In genomic region chr4:40850582-40850981, GRCm38 (mm10) we compare ENCODE assay signal across 8 mouse cellular contexts. TPM values are rescaled to one million over a fixed set of nuclear protein-coding genes. Genes with fewer than 3 reads are reported as not detected.
DNase-seq lines count a peak whose midpoint lies in the region; ATAC-seq and TF ChIP-seq lines count a peak whose summit lies in the region.

No protein-coding gene starts in this region.

- 84% methylated on average over 5 of the region's 5 CpGs for WGBS in hindbrain, embryonic 13.5 days
- WGBS in hindbrain, embryonic 11.5 days = 86% methylated on average over 5 of the region's 5 CpGs
- WGBS in bone marrow, adult 2 months = 21% methylated on average over 5 of the region's 5 CpGs

- no peaks in the 10 kb centered on the region for H3K36me3 ChIP-seq in hindbrain, embryonic 13.5 days
- no peaks in the 10 kb centered on the region for H3K36me3 ChIP-seq in hindbrain, embryonic 11.5 days (ENCODE audit: control insufficient read depth, insufficient read depth, low read length)

- H3K27ac ChIP-seq in hindbrain, embryonic 13.5 days = no peak overlapping the region
- no peak overlapping the region for H3K27ac ChIP-seq in hindbrain, embryonic 11.5 days (ENCODE audit: low read depth, low read length)
- peak overlapping the region; percentile 83 for H3K27ac ChIP-seq in bone marrow, adult 2 months (ENCODE audit: control insufficient read depth, insufficient read depth, low read depth, low read length, poor library complexity)

- DNase-seq in hindbrain, embryonic 11.5 days (ENCODE audit: low spot score) = no peak
- DNase-seq in heart, postnatal 4 days = peak; percentile 65
- peak; percentile 40 to 54 for DNase-seq in lung, postnatal 4 days
- no peak for DNase-seq in frontal cortex, postnatal 10 days (ENCODE audit: low spot score in 2 of 2)
- DNase-seq in layer of hippocampus, adult 9-10 months (ENCODE audit: low spot score) = no peak

- H3K9me3 ChIP-seq in hindbrain, embryonic 13.5 days = no peaks in the 10 kb centered on the region
- no peaks in the 10 kb centered on the region for H3K9me3 ChIP-seq in hindbrain, embryonic 11.5 days (ENCODE audit: control insufficient read depth, low read length)

- TF ChIP-seq POLR2A in bone marrow, adult 2 months (IDR thresholded peaks at IDR 0.05; ENCODE audit: borderline replicate concordance, control insufficient read depth, low read depth, low read length) = no peak

- no peak overlapping the region for H3K4me3 ChIP-seq in hindbrain, embryonic 13.5 days
- H3K4me3 ChIP-seq in hindbrain, embryonic 11.5 days (ENCODE audit: low read depth, low read length) = no peak overlapping the region
- H3K4me3 ChIP-seq in bone marrow, adult 2 months (replicated peaks; ENCODE audit: control insufficient read depth, low read depth, low read length) = peak overlapping the region; percentile 100

- peaks cover 44% of the 10 kb centered on the region for H3K4me1 ChIP-seq in hindbrain, embryonic 13.5 days (replicated peaks)
- peaks cover 3% of the 10 kb centered on the region; the same call in 1 of the 2 replicates for H3K4me1 ChIP-seq in hindbrain, embryonic 11.5 days (replicated peaks; ENCODE audit: control insufficient read depth, insufficient read depth, low read length)
- peaks cover 15% of the 10 kb centered on the region for H3K4me1 ChIP-seq in bone marrow, adult 2 months (ENCODE audit: control insufficient read depth, insufficient read depth, low read length)

- H3K27me3 ChIP-seq in hindbrain, embryonic 13.5 days = no peaks in the 10 kb centered on the region
- no peaks in the 10 kb centered on the region for H3K27me3 ChIP-seq in hindbrain, embryonic 11.5 days (ENCODE audit: control insufficient read depth, insufficient read depth, low read length)

- 0 out of 2 replicates have a peak overlapping the region, but pooled peaks have one; percentile 30 for H3K9ac ChIP-seq in hindbrain, embryonic 13.5 days
- no peak overlapping the region for H3K9ac ChIP-seq in hindbrain, embryonic 11.5 days (ENCODE audit: low read depth, low read length)

- no peak for ATAC-seq in hindbrain, embryonic 13.5 days (ENCODE audit: low FRiP score)
- ATAC-seq in hindbrain, embryonic 11.5 days (ENCODE audit: low FRiP score) = no peak
- ATAC-seq in CD4-positive, CD25-positive, alpha-beta regulatory T cell, adult 4 months = no peak

- no peak overlapping the region for H3K4me2 ChIP-seq in hindbrain, embryonic 13.5 days
- H3K4me2 ChIP-seq in hindbrain, embryonic 11.5 days (replicated peaks; ENCODE audit: low read depth, low read length) = no peak overlapping the region

- TF ChIP-seq CTCF in bone marrow, adult 2 months (IDR thresholded peaks at IDR 0.05; ENCODE audit: control insufficient read depth, insufficient read depth, low read length) = no peak

RNA-seq across cellular contexts. Expression of gene B4galt1, which starts 3.2 kb away (rescaled TPM):
- polyA plus RNA-seq in hindbrain, embryonic 13.5 days (2015; fragmentation: Nextera tagmentation; extraction: Ambion mirVana) = 9.0 and 9.6 TPM in 2 replicates
- polyA plus RNA-seq in hindbrain, embryonic 11.5 days (2014; fragmentation: Nextera tagmentation; extraction: Ambion mirVana) = 15.1 and 16.2 TPM in 2 replicates
- 32.2 and 44.4 TPM in 2 replicates for polyA plus RNA-seq in bone marrow, adult 2 months (2011; ENCODE audit: insufficient read depth, insufficient read length, low replicate concordance, missing spikeins)
- 10 to 100 TPM; 92.2 to 93.6 TPM for total RNA-seq in heart, postnatal 4 days (2021)
- 10 to 100 TPM; 52.5 to 61.3 TPM for polyA plus RNA-seq in CD4-positive, CD25-positive, alpha-beta regulatory T cell, adult 4 months (2017; shearing (Covaris generic))

Comparison
In these comparisons a context has a peak if more than half of its experiments do, and no peak if none do; other contexts are left out.
1. DNase-seq: peak in heart, postnatal 4 days (single experiment) and lung, postnatal 4 days (2 of 2); none in hindbrain, embryonic 11.5 days (single experiment), frontal cortex, postnatal 10 days (0 of 2) and layer of hippocampus, adult 9-10 months (single experiment).